Mouse (Mus musculus) layer of hippocampus, adult 9-11 months (tissue): ENCODE measurements around the gene Lrrc36.

Source experiments
- DNase-seq: peaks from one replicate; pipeline ENCODE4 v3.0.0; 2022

The Lrrc36 gene

GRCm38 (mm10) chr8:105413391-105413790 lies at the start of gene Lrrc36, which contains the start of gene Kctd19:
Gene Lrrc36, plus strand, starts transcription at chr8:105413571.
Gene Kctd19, minus strand, starts transcription at chr8:105413502.
- no peak for DNase-seq

- no peak for DNase-seq
Measured at GRCm38 (mm10) chr8:105367107-105367506, 46.3 kb upstream of the Lrrc36 start.

- DNase-seq: no peak
Measured at GRCm38 (mm10) chr8:105372473-105372872, 40.9 kb upstream of the Lrrc36 start.

- no peak for DNase-seq
Measured at GRCm38 (mm10) chr8:105373032-105373431, 40.3 kb upstream of the Lrrc36 start, which contains the start of gene Plekhg4. Gene Plekhg4, plus strand, starts transcription at chr8:105373274.

- DNase-seq: no peak
Measured at GRCm38 (mm10) chr8:105374513-105374966, 38.8 kb upstream of the Lrrc36 start.

GRCm38 (mm10) chr8:105378673-105379072 lies 34.7 kb upstream of the Lrrc36 start:
- DNase-seq: no peak

GRCm38 (mm10) chr8:105380308-105380707 lies 33.1 kb upstream of the Lrrc36 start:
- no peak for DNase-seq

GRCm38 (mm10) chr8:105384070-105384469 lies 29.3 kb upstream of the Lrrc36 start:
- no peak for DNase-seq

GRCm38 (mm10) chr8:105387151-105387550 lies 26.2 kb upstream of the Lrrc36 start:
- DNase-seq: no peak

GRCm38 (mm10) chr8:105389096-105389495 lies 24.3 kb upstream of the Lrrc36 start:
- no peak for DNase-seq

GRCm38 (mm10) chr8:105393089-105393787 lies 20.1 kb upstream of the Lrrc36 start:
- no peak for DNase-seq

GRCm38 (mm10) chr8:105393915-105394314 lies 19.5 kb upstream of the Lrrc36 start:
- DNase-seq: no peak

- peak; percentile 35 for DNase-seq
Measured at GRCm38 (mm10) chr8:105397747-105398146, 15.6 kb upstream of the Lrrc36 start.

- no peak for DNase-seq
Measured at GRCm38 (mm10) chr8:105400016-105400415, 13.4 kb upstream of the Lrrc36 start.

- DNase-seq: no peak
Measured at GRCm38 (mm10) chr8:105403467-105403866, 9.9 kb upstream of the Lrrc36 start.

GRCm38 (mm10) chr8:105404496-105404895 lies 8.9 kb upstream of the Lrrc36 start:
- DNase-seq: no peak

GRCm38 (mm10) chr8:105406416-105406815 lies 7.0 kb upstream of the Lrrc36 start:
- peak; percentile 22 for DNase-seq

GRCm38 (mm10) chr8:105408331-105408730 lies 5.0 kb upstream of the Lrrc36 start:
- no peak for DNase-seq

GRCm38 (mm10) chr8:105409947-105410346 lies 3.4 kb upstream of the Lrrc36 start:
- no peak for DNase-seq

- no peak for DNase-seq
Measured at GRCm38 (mm10) chr8:105418992-105419391, 5.6 kb downstream of the Lrrc36 start.

GRCm38 (mm10) chr8:105419800-105420199 lies 6.4 kb downstream of the Lrrc36 start:
- DNase-seq: no peak

- DNase-seq: no peak
Measured at GRCm38 (mm10) chr8:105422006-105422405, 8.6 kb downstream of the Lrrc36 start.

GRCm38 (mm10) chr8:105426878-105427277 lies 13.5 kb downstream of the Lrrc36 start:
- no peak for DNase-seq

- no peak for DNase-seq
Measured at GRCm38 (mm10) chr8:105431743-105432515, 18.6 kb downstream of the Lrrc36 start.
